Mouse (Mus musculus): ENCODE measurements around the gene Lcp1. TPM values are rescaled to one million over a fixed set of nuclear protein-coding genes. Genes with fewer than 3 reads are reported as not detected.
"Not testable (repeated sequence)": the region's sequence is repeated elsewhere in the genome, so short reads cannot be mapped to it uniquely, and the experiment has no call there.

Lcp1 gene
- polyA plus RNA-seq (2012; rRNA removed) = 21.2 and 29.9 TPM in 2 replicates

DNA sequence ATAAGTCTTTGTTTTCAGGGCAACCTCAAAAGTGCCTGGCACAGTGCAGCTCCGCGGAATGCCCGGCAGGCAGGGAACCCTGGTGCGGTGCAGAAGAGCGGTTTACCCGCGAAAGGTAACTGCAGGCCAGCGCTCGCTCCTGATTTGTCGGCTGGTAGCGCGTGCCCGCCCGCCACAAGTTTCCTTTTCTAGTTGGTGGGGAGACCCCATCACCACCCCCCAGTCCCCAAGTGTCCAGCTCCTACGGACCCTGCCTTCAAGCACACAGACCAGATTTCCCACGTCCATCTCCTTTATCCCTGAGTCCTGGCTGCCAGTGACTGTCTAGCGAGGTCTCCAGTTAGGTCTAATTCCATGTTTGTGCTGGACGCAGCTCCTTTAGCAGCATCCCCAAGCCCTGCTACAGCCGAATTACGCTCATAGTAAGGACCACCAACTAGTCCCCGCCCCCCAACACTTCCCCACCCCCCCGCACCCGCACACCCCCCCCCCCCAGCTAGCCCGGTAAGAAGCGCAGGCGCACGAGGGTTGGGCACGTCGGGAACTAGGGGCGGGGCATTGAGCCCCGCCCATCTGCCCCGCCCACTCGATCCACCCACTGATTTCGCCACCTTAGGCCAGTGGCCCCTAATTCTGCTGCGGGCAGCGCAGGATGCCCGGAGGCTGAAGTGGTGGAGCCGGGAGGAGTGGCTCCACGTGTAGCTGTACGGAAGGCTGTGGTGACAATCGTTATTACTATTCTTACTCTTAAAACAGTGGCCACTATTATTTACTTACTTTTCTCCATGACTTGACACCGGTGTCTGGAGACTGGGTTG, at the start of gene Lcp1, which contains the start of gene Lrrc63:
Gene Lcp1 (plus strand): TSS at position 601 of the 818 bp plus-strand sequence.
Gene Lrrc63 (minus strand): TSS at position 381 of the 818 bp plus-strand sequence.
- DNase-seq (ENCODE audit: low spot score) = peak; percentile 50

DNA sequence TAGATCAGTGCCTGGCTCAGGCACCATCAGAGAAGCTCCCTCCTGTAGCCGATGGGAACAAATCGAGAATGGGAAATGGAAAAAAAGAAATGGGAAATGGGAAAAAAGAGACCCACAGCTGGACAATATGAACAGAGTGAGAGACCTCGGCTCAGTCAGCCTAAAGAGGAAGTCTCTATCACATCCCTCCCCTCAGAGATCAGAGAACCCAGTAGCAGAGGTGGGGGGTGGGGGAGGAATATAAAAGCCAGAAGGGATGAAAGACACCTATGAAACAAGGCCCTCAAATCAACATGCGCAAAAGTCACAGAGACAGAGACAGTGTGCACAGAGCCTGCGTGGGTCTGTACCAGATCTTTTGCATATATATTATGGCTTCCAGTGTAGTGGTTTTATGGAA, 27.9 kb upstream of the Lcp1 start:
- no peak for DNase-seq (ENCODE audit: low spot score)

DNA sequence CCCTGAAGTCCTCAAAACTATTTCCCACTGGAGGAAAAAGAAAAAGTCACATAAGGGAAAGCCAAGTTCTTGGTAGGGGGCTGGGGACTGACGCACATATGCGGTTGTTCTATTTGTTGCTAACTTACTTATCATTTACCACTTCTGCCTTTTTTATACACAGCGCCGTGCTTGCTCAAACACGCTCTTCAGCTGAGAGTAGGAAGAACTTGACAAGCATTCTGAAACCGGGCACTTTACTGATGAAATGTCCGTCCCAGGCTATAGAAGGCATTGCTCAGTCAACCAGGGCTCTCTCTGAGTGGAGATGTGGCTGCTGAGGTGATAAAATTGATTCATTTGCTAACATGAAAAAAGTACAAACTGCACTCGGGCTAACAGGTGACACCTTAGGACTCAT, 9.2 kb upstream of the Lcp1 start:
- DNase-seq (ENCODE audit: low spot score) = no peak

DNA sequence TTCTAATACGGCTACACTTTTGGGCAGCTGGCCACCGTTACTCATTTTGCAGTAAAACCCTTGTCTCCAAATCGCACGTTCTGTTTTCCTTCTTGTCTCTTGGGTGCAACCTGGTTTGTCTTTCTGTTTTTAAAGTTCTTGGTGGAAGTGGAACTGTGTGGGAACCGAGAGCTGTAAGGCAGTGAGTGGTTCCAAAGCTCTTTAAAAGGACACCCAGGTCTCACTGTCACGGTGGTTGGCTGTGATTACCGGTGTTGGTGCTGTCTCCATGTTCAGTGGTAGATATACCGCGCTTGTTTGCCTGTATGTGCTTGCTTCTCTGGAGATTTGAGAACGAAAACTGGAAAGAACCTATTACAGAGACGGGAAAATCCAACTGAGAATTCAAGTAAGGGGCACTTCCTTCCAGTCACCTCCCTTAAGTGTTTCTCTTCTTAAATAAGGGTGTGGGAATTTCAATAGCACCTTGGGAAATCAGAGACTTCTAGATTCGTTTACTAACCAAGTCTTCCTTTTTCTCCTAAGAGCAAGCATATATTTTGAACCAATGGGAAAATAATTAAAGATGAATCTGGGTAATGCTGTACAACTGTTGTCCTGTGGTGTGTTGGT, 529 bp downstream of the Lcp1 start:
- DNase-seq (ENCODE audit: low spot score) = no peak

DNA sequence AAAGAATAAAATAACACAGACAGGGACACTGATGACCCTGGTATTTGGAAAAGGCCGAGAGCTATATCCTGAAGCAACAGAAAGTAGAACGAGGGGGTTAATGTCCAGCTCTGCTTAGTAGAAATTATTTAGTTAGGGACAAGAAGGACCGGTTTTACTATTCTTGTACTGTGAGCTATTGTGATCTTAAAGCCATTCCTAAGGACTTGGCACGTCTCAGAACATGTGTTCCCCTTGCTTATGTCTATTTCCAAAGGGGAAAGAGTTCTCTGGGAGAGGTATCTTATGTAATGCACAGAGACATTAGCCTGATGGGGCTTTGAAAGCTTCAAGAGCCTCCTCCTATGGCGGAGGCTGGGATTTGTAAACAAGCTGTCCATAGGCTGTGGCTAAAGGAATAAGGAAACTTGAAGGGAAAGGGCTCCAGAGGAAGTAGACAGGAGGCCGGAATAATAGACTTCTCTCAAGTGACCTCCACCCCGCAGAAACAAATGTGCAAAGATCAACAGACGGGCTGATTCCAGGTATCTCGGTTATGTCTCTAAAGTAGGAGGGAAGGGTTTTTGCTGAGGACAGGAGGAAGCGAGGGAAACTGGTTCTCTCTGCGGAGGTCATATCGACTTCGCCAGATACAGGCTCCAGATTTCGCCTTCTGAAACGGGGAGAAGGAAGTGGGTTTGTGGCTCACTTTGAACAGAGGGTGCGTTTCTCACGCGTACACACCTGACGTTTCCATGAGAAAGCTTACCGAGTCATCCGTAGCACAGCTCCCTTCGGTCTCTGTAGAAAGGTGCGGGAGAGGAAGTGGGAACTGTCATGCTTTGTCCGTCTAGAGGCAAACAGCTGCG, 5.4 kb downstream of the Lcp1 start:
- DNase-seq (ENCODE audit: low spot score) = no peak

DNA sequence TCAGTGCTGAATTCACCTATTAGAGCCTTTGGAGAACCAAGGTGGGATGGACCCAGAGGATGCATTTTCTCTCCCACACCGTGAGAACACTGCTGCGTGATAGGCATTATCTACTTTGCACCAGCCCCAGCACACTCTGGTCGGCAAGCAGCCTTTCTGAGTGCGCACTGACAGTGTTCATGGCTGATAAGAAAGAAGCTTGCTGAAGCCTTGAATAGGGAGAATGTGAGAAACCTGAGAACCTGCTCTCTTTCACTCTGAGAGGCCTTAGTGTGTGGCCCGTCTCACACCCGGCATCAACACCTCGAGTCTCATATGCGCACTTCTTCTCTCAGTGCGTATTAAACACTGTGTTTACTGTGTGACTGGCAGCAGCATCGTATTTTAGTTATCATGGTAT, 7.6 kb downstream of the Lcp1 start:
- no peak for DNase-seq (ENCODE audit: low spot score)

DNA sequence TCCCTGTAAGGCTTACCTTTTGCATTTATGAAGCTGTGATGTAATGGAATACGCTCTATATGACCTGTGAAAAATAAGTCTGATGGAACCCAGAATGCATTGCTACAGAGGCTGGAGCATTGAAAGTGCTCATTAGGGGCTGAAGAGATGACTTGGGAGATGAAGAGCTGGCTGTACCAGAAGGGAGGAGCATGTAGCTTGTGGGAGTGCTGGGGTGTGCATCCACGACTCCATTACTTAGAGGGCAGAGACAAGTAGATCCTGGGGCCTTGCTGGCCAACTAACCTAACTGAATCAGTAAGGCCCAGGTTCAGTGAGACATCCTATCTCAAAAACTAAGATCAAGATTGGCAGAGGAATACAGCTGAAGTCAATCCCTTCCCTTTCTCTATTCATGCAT, 8.3 kb downstream of the Lcp1 start:
- no peak for DNase-seq (ENCODE audit: low spot score)

DNA sequence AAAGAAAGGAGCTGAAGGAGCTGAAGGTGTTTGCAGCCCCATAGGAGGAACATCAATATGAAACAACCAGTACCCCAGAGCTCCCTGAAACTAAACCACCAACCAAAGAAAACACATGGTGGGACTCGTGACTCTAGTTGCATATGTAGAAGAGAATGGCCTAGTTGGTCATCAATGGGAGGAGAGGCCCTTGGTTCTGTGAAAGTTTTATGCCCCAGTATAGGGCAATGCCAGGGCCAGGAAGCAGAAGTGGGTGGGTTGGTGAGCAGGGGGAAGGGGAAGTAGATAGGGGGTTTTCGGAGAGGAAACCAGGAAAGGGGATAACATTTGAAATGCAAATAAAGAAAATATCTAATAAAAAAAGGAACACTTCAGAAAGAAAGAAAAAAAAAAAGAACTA, 16.8 kb downstream of the Lcp1 start:
- not testable (repeated sequence) for DNase-seq (ENCODE audit: low spot score)

DNA sequence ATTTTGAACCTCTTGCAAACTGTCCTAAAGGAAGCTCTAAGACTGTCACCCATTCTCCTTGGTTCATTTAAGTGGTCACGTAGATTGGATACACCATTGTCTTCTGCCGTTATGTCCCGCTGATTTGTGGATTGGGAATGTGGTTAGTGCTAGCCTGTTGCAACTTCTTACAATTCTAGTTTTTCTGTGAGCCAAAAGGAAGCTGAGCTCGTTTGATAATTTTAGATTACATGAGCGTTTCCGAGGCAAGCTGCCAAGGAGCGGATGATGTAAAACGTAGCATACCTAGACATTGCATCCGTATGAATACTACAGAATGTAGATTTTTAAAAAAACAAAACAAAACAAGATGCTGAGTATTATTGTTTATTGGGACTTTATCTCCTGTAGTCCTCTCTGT, 17.3 kb downstream of the Lcp1 start:
- no peak for DNase-seq (ENCODE audit: low spot score)

DNA sequence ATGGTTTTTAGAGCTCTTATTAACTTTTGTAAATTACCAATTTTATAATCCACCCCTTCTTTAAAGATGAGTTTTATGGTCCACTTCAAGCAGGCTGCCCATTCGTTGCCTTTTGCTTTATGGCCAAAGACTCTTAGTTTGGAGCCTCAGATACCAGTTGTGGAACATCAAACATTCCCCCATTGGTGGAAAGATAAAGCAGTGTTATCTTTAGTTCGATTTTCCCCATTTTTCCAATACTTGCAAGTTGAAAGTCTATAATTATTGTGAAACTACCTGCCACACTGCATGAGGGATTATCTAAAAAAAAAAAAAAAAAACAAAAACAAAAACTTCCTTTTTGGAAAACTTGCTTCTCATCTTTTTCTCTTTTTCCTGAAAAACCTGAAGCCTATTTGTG, 19.8 kb downstream of the Lcp1 start:
- no peak for DNase-seq (ENCODE audit: low spot score)

DNA sequence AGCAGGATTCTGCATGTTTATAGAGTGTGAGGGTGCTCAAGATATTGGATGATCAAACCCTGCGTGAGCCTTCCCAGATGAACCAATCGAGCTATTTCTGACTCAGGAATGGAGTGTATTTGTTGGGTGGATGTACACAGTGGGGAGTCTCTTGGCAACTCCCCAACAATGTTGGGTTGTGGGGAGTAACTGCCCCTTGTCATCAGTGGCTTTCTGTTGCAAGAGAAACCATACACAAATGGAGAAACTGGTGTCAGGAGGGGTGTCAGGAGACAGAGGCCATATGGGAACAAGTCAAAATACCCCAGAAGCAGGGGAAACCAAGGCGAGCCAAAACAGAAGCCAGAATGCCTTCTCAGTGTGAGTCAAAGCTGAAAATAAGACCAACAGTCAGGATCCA, 20.2 kb downstream of the Lcp1 start:
- DNase-seq (ENCODE audit: low spot score) = no peak

DNA sequence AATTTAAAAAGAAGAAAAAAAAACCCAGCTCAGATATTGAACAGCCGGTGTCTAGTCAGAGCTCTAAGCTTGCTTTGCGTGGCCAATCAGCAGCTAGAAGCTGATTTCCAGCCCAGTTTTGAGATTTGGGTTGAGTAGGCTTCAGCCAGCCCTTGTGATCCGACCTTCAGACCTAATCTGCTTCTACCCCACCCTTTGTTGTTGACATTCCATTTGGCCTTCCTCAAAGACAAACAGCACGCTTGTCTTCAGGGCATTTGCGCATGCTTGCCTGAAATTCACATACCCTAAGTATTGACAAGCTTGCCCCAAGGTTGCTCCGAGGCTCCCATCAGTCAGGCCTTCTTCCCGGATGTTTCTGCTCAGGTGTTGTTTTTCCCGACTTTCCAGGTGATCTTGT, 23.6 kb downstream of the Lcp1 start:
- no peak for DNase-seq (ENCODE audit: low spot score)

DNA sequence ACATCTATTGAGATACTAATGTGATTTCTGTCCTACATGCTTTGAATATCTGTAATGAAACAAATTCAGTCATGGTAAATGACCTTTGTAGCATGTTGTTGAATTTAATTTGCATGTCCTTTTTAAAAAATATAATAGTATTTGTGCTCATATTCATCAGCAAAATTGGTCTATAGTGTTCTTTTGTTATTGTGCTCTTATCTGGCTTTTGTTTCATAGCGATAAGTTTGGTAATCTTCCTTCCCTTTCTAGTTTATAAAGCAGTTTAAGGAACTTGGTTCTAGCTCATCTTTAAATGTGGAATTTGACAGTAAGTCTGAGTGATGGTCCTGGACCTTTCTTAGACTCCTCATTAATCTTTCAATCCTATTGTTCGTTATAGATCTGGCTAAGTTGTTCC, 28.5 kb downstream of the Lcp1 start:
- DNase-seq (ENCODE audit: low spot score) = no peak

DNA sequence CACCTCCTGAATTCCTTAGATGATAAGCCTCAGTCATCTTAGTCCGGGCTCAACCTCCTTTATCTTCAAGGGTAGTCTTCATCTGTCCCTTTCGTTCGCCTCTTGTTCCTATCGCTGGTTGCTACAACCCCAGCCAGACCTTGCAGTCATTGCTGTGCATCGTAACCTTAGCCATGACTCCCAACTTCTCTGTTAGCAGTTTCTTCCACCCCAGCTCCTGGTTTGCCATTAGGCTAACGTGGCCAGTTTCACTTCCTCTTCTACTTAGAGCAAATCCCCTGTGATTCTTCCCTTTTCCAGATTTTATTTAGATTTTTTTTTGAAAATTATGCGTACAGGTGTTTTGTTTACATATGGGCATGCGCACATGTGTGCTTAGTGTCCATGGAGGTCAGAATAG, 33.0 kb downstream of the Lcp1 start:
- DNase-seq (ENCODE audit: low spot score) = no peak

DNA sequence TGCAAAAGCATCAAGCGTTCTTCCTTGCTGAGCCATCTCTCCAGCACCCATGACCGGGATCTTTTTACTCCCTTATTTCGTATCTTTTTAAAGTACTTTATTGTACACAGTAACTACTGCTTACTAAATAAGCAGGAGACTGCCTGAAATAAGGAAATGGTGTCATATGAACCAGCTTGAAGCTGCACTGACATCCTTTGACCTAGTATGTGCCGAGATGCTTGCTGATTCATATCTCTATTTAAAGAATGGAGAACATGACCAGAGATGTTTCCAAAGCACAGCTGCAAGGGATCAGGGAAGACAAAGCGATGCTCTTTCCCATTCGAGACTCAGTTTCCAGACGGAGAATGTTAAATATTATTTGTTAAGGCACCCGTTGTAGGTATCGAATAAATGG, 33.4 kb downstream of the Lcp1 start:
- DNase-seq (ENCODE audit: low spot score) = no peak

DNA sequence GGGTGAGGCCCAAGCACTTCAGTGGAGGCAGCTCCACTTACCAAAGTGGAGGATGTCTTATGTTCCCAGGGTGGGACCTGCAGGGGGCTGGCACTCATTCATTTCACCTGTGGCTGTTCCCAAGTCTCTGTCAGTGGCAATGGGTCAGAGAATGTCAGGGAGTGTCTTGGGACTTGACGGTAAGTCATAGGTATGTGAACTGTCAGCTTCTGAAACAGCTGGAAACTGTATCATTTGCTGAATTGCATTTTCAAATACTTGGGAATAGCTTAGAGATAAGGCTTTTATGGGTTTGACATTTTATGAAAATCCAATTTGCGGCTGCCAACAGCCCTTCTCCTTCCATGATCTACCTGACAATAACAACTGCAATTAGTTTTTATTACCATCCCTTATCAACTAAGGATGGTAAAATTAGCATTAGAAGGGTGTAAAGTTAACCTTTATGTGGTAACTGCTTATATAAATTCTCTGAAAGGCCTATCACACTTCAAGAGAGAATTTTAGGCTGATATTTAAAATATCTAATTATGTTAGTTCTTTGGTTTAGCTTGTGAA, 34.8 kb downstream of the Lcp1 start:
- no peak for DNase-seq (ENCODE audit: low spot score)

DNA sequence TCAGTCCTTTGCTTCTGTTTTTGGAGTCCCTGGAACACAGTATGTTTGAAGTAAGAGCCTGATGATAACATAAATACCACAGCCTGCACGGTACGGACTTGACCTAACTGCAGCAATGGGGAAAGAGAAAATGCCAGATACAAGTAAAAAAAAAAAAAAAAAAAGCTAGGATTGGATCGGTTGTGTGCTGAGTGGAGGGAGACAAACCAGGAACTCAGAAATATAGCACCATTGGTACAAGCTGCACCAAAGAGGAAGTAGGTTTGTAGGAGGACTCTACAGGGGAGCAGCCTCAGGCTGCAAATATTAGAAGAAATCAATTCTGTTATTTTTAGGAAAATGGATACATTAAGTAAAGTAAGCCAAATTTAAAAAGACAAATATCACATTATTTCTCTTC, 37.6 kb downstream of the Lcp1 start:
- DNase-seq (ENCODE audit: low spot score) = no peak

DNA sequence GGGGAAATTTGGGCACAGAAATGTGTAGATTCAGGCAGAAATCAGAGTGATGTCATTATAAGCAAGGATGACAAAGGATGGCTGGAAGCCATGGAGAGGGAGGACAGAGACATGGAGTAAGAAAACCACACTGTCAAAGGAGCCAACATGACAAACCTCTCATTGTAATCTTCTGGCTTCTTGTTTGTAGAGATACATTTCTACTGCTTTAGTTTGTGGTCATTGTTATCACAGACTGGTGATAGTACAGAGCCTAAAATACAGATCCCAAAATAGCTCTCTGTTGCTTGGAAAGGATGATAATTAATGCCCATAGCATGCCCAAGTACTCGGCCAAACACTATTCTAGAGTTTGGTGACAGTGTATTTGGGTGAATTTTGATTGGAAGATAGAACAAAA, 39.6 kb downstream of the Lcp1 start:
- no peak for DNase-seq (ENCODE audit: low spot score)

DNA sequence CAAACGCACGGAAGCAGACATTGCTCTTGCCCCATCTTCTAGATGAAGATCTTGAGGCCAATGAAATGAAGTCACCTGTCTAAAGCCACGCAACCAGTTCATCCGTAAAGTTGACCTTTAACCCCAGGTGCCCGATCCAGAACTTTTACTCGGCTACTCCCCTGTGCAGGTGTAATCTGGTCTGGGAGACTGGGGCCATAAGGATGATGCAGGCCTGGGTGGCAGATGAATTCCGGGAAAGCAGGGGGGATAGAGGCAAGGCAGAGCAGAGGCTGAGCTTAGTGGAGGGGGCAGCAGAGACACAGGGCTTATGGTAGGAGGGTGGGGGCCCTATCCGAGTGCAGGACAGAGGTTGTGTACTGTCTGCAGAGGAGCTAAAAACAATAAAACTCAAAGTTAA, 43.4 kb downstream of the Lcp1 start:
- DNase-seq (ENCODE audit: low spot score) = no peak

DNA sequence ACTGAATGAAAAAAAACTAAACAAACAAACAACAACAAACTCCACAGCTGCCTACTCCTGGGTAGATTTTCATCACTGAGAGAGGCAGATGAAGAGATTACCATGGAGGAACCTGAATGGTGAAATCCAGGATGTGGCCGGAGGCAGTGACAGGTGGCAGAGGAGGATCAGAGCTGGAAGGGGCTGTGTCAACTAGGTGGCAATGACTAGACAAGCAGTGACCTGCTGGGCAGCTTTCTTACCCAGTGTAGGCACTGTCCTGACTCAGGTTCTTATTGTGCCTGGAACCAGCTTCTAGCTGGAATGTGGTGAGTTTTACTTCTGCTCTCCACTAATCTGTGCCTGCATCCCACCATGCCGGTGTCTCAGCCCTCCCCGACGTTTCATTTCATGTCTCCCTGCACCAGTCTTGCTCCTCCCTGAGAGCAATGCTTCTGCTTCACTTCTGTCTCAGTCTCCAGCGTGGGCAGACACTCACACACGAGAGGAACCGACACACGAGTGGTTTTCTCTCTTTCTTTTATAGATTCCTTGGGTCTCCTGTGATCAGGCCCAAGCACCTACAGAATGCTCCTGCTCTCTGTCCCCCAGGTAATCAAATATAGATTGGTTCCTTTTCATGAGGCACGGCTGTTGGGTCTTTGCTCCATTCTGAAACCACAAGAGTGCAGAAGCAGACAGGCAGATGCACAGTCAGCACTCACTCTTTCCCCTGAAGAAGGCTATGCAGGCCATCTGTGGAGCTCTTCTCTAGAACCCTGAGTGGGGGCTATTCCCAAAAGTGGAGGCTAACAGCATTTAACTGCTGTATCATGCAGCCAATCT, 44.0 kb downstream of the Lcp1 start:
- no peak for DNase-seq (ENCODE audit: low spot score)

DNA sequence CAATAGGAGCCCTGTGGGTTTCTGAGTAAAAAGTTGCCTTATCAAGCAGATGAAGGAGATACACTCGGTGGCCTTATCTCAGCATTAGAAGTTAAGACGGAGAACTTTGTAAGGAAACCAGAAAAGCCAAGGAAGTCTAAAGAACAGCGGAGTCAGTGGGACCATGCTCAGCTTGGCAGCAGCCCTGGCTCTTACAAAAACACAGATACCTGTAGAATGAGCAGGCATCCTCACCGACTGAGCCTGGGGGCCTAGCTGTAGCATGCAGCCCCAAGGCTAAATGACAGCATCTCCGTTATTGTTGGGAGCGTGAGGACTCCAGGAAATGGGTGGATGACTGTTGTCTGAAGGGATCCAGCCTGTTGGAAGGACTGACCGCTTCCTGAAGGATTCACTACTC, 44.9 kb downstream of the Lcp1 start:
- no peak for DNase-seq (ENCODE audit: low spot score)

Data from urinary bladder, adult 2 months (tissue).